ENCODE assay signal across 8 mouse cellular contexts in genomic region chr4:133440377-133440795, GRCm38 (mm10). TPM values are rescaled to one million over a fixed set of nuclear protein-coding genes. Genes with fewer than 3 reads are reported as not detected.
DNase-seq lines count a peak whose midpoint lies in the region; ATAC-seq lines count a peak whose summit lies in the region.

No protein-coding gene starts in this region.

- H3K9me3 ChIP-seq in heart, embryonic 10.5 days = no peaks in the 10 kb centered on the region
- H3K9me3 ChIP-seq in hindbrain, embryonic 12.5 days (replicated peaks) = no peaks in the 10 kb centered on the region
- no peaks in the 10 kb centered on the region for H3K9me3 ChIP-seq in midbrain, embryonic 14.5 days (ENCODE audit: control insufficient read depth, low read length)

- H3K4me2 ChIP-seq in hindbrain, embryonic 12.5 days (replicated peaks) = peak overlapping the region; percentile 48
- peak overlapping the region; percentile 50 for H3K4me2 ChIP-seq in midbrain, embryonic 14.5 days (ENCODE audit: low read length)

- peaks cover 6% of the 10 kb centered on the region; the same call in 1 of the 2 replicates for H3K27me3 ChIP-seq in heart, embryonic 10.5 days (ENCODE audit: insufficient read depth, poor library complexity, severe bottlenecking)
- no peaks in the 10 kb centered on the region for H3K27me3 ChIP-seq in hindbrain, embryonic 12.5 days
- no peaks in the 10 kb centered on the region for H3K27me3 ChIP-seq in midbrain, embryonic 14.5 days (ENCODE audit: control insufficient read depth, insufficient read depth, low read length)

- 7% methylated on average over 6 of the region's 6 CpGs for WGBS in heart, embryonic 10.5 days
- WGBS in hindbrain, embryonic 12.5 days = 8% methylated on average over 6 of the region's 6 CpGs
- 5% methylated on average over 6 of the region's 6 CpGs for WGBS in midbrain, embryonic 14.5 days

- no peaks in the 10 kb centered on the region for H3K36me3 ChIP-seq in heart, embryonic 10.5 days
- H3K36me3 ChIP-seq in hindbrain, embryonic 12.5 days = no peaks in the 10 kb centered on the region
- no peaks in the 10 kb centered on the region for H3K36me3 ChIP-seq in midbrain, embryonic 14.5 days (ENCODE audit: control insufficient read depth, insufficient read depth, low read length)

- H3K27ac ChIP-seq in heart, embryonic 10.5 days = peak overlapping the region; percentile 80
- H3K27ac ChIP-seq in hindbrain, embryonic 12.5 days = peak overlapping the region; percentile 89
- H3K27ac ChIP-seq in midbrain, embryonic 14.5 days (replicated peaks; ENCODE audit: low read depth, low read length) = peak overlapping the region; percentile 87

- H3K9ac ChIP-seq in hindbrain, embryonic 12.5 days = peak overlapping the region; percentile 41; the same call in 1 of the 2 replicates
- peak overlapping the region; percentile 47; the same call in 1 of the 2 replicates for H3K9ac ChIP-seq in midbrain, embryonic 14.5 days (replicated peaks; ENCODE audit: low read length)

- 0 out of 2 replicates have a peak, but pooled peaks have one; percentile 18 for ATAC-seq in common myeloid progenitor, adult 5-6 weeks (replicated peaks; ENCODE audit: low read depth, poor library complexity, severe bottlenecking)
- ATAC-seq in hindbrain, embryonic 12.5 days (ENCODE audit: low FRiP score) = peak; percentile 88
- ATAC-seq in midbrain, embryonic 14.5 days (ENCODE audit: low FRiP score, low TSS enrichment) = peak; percentile 67; the same call in 1 of the 2 replicates
- no peak for ATAC-seq in megakaryocyte-erythroid progenitor cell, adult 5-6 weeks (replicated peaks; ENCODE audit: low FRiP score, low TSS enrichment, poor library complexity, severe bottlenecking)
- ATAC-seq in inflammation-experienced regulatory T-cells, adult 6 months = no peak

- H3K4me3 ChIP-seq in heart, embryonic 10.5 days = peak overlapping the region; percentile 36
- H3K4me3 ChIP-seq in hindbrain, embryonic 12.5 days = peak overlapping the region; percentile 7; the same call in 1 of the 2 replicates
- no peak overlapping the region for H3K4me3 ChIP-seq in midbrain, embryonic 14.5 days (replicated peaks; ENCODE audit: low read depth, low read length)

- H3K4me1 ChIP-seq in heart, embryonic 10.5 days = peaks cover 27% of the 10 kb centered on the region
- H3K4me1 ChIP-seq in hindbrain, embryonic 12.5 days = peaks cover 21% of the 10 kb centered on the region
- peaks cover 15% of the 10 kb centered on the region for H3K4me1 ChIP-seq in midbrain, embryonic 14.5 days (ENCODE audit: control insufficient read depth, insufficient read depth, low read length)

- DNase-seq in heart, embryonic 10.5 days (ENCODE audit: low spot score) = no peak
- no peak for DNase-seq in heart, postnatal 10 days
- peak; percentile 63 for DNase-seq in midbrain, embryonic 14.5 days
- no peak for DNase-seq in layer of hippocampus, adult 9-11 months

- intact Hi-C loops in heart, postnatal 10 days (cut with DNase I) = no loop called here

RNA-seq across cellular contexts. Expression of gene Tent5b, which starts 39.5 kb away (rescaled TPM):
- 0.90 and 1.5 TPM in 2 replicates for polyA plus RNA-seq in heart, embryonic 10.5 days (2016; fragmentation: Nextera tagmentation; extraction: Ambion mirVana)
- total RNA-seq in heart, postnatal 10 days (2021) = 1 to 10 TPM in 1 of 2 experiments, under 1 TPM in 1; 0.87 to 8.5 TPM
- total RNA-seq in common myeloid progenitor, adult 5-6 weeks (2017) = not detected in 2 replicates
- polyA plus RNA-seq in hindbrain, embryonic 12.5 days (2016; fragmentation: Nextera tagmentation; extraction: Ambion mirVana) = 1.0 and 1.5 TPM in 2 replicates
- polyA plus RNA-seq in midbrain, embryonic 14.5 days (2014; fragmentation: Nextera tagmentation; extraction: Ambion mirVana) = 0.09 and 0.15 TPM in 2 replicates
- not detected in 2 replicates for total RNA-seq in megakaryocyte-erythroid progenitor cell, adult 5-6 weeks (2014; fragmentation: Nextera tagmentation)
- total RNA-seq in megakaryocyte-erythroid progenitor cell, adult 5-6 weeks (2017) = 0.28 TPM in 1 of 2 replicates, not detected in the other
- polyA plus RNA-seq in inflammation-experienced regulatory T-cells, adult 6 months (2017; shearing (Covaris generic)) = not detected

RNA-seq across cellular contexts. Expression of gene Trnp1, which starts 58.0 kb away (rescaled TPM):
- 0.60 and 0.96 TPM in 2 replicates for polyA plus RNA-seq in heart, embryonic 10.5 days (2016; fragmentation: Nextera tagmentation; extraction: Ambion mirVana)
- total RNA-seq in heart, postnatal 10 days (2021) = 1 to 10 TPM; 1.6 to 2.8 TPM
- not detected in 2 replicates for total RNA-seq in common myeloid progenitor, adult 5-6 weeks (2017)
- 4.3 and 4.8 TPM in 2 replicates for polyA plus RNA-seq in hindbrain, embryonic 12.5 days (2016; fragmentation: Nextera tagmentation; extraction: Ambion mirVana)
- polyA plus RNA-seq in midbrain, embryonic 14.5 days (2014; fragmentation: Nextera tagmentation; extraction: Ambion mirVana) = 5.5 and 7.8 TPM in 2 replicates
- not detected in 2 replicates for total RNA-seq in megakaryocyte-erythroid progenitor cell, adult 5-6 weeks (2014; fragmentation: Nextera tagmentation)
- 3.9 TPM in 1 of 2 replicates, not detected in the other for total RNA-seq in megakaryocyte-erythroid progenitor cell, adult 5-6 weeks (2017)
- not detected for polyA plus RNA-seq in inflammation-experienced regulatory T-cells, adult 6 months (2017; shearing (Covaris generic))

Comparison
In these comparisons a context has a peak if more than half of its experiments do, and no peak if none do; other contexts are left out.
1. ATAC-seq: peak in common myeloid progenitor, adult 5-6 weeks (single experiment), hindbrain, embryonic 12.5 days (single experiment) and midbrain, embryonic 14.5 days (single experiment); none in megakaryocyte-erythroid progenitor cell, adult 5-6 weeks (single experiment) and inflammation-experienced regulatory T-cells, adult 6 months (single experiment).
2. Peak in every context shown above with its lines, with median percentiles within 50 percentile points of each other: H3K27ac ChIP-seq.